Mouse (Mus musculus): ENCODE results near the gene Psma6.

The Psma6 gene

DNA sequence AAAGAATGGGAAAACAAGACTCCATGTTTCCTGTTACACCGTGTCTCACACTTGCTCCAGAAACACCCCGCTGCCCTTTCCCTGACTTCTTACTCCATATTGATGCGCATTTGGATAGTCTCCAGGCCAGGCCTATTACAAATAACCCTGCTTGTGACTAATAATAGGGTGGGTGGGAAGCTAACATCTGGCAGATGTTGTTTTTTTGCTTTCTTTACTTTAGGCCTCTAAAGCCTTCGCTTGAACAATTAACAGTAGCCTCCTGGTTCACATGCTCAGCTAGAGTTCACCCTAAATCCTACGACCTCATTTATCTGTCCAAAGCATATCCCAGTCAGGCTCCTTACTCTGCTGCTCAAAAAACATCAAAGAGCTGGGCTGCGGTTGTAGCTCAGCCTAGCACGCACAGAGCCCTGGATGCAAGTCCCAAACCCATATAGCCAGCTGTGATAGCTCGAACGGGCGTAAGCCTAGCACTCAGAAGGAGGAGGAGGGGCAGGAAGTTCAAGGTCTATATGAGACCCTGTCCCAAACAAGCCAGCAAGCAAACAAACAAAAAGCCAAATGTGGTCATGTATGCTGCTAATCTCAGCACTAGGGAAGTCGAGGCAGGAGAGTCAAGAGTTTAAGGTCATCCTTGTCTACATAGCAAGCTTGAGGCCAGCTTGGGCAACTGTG, 3.9 kb downstream of the Psma6 start:
- no peak for TF ChIP-seq GATA4 (IDR thresholded peaks at IDR 0.05; ENCODE audit: insufficient replicate concordance, low read length)

DNA sequence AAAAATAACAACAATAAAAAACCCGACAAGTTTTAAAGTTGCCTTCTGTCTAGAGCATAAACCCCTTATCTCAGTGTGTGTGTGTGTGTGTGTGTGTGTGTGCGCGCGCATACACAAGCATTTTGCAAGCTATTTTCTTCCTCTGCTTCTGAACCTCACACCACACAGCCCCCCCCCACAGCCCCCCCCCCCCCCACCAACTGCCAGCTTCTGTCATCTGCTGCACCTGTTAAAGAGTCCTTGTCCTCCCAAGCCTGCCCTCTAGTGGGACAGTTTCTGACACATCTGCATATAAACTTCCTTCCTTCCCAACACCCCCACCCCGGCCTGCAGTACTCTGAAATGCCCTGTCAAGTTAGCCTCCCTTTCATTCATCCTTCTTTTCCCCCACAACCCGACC, 4.5 kb downstream of the Psma6 start:
- TF ChIP-seq GATA4 (IDR thresholded peaks at IDR 0.05; ENCODE audit: insufficient replicate concordance, low read length): no peak

DNA sequence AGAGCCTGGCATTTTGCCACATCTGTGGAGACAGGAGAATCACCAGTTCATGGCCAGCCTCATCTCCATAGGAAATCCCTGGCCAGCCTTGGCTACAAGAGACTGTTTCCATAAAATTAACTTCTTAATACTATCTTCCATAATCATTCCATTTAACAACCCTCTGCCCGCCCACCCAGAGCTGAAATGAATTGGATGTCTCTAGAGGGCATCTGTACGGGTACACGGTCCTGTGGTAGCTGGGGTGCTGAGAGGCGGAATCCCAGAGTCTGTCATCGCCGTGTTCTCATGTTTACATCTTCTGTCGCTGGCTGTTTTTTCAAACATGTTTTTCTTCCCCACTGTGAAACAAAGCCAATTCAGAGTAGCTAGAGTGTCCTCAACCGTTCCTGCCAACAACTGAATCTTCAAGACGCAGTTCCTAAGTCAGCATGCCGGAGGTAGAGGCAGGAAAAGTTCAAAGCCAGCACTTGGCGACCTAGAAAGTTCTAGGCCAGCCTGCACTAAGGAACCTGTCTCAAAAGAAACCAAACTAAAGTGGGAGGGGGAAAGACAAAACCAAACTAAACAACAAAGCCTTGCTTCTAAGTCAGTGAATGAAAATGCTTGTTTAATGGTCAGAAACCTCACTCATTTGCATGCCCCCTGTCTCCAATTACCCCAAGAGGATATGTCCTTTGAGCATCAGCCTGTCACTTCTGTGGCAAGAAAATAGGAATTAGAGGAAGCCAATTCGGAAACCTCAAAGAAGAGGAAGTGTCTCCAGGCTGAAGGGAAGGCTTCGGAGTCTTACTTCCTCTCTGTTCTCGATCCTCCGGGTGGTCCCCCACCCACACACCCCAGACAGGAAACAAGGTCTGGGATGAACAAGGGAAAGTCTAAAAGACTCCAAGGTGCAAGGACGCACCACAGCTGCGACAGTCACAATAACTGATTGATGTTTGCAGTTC, 5.4 kb downstream of the Psma6 start:
- TF ChIP-seq GATA4 (IDR thresholded peaks at IDR 0.05; ENCODE audit: insufficient replicate concordance, low read length): no peak

GRCm38 (mm10) chr12:55392120-55392519, 8.1 kb downstream of the Psma6 start:
- no peak for TF ChIP-seq GATA4 (IDR thresholded peaks at IDR 0.05; ENCODE audit: insufficient replicate concordance, low read length)

DNA sequence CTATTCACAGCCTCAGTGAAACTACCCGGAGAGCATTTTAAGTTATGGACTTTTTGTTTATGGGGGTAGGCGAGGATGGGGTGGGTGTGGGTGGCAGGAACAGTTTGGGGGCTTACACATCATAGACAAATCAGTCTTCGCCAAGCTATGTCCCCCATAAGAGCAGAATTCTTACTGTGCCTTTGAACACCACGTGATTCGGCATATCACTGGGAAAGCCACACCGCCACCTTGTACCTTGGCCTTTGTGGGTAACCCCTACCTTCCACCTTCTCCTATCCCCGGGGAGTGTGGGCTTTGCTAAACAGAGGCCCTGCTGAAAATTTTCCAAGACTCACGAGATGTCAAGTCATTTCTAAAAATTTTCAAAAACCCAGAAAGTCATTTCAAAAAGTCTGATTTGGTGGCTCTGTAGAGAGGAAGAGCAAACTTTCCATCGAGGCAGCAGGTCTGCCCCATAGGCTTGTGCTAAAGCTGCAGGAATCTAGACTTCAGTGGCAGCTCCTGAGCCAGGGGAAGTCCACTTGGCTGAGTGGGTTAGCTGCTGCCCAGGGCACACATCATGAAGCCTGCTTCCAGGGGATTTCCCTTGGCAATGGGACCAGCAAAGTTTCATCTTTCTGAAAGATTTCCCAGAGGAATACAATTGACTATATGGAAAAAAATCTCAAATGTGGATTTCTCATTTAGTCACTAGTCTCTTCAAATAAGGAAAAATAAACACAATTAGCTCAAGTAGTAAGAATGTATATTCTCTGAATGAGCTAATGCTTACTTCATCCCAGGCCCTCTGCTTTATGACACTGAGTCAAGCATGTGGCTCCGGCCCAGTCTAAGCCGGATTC, 8.9 kb downstream of the Psma6 start:
- no peak for TF ChIP-seq GATA4 (IDR thresholded peaks at IDR 0.05; ENCODE audit: insufficient replicate concordance, low read length)

GRCm38 (mm10) chr12:55396536-55396935, 12.5 kb downstream of the Psma6 start:
- no peak for TF ChIP-seq GATA4 (IDR thresholded peaks at IDR 0.05; ENCODE audit: insufficient replicate concordance, low read length)

DNA sequence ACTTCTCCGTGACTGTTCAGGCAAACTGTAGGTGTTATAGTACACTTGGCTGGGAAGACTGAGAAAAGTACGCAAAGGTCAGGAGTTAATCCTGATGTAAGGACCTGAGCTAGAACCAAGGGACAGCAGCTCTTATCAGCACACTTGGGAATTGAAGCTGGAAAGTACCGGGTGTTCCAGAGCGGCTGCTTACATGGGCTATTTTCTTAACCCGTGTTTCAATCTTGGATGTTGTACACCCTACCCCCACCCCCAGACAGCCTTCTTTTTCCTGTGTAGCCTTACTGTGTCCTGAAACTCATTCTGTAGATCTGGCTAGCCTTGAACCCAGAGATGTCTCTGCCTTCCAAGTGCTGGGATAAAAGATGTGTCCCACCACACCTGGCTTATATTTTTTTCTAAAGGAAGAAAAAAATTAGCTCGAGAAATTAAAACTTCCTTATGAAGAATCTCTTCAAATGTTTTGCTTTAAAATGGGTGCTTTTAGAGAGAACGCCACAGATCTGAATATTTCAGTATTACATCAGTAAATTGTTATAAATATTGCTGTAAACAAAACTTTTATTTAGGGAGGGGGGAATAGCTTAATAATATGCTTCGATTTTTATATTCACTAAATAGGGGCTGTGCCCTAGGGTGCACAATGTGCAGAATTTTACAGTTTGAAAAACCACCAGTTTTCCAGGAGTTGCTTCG, 13.7 kb downstream of the Psma6 start:
- TF ChIP-seq GATA4 (IDR thresholded peaks at IDR 0.05; ENCODE audit: insufficient replicate concordance, low read length): no peak

DNA sequence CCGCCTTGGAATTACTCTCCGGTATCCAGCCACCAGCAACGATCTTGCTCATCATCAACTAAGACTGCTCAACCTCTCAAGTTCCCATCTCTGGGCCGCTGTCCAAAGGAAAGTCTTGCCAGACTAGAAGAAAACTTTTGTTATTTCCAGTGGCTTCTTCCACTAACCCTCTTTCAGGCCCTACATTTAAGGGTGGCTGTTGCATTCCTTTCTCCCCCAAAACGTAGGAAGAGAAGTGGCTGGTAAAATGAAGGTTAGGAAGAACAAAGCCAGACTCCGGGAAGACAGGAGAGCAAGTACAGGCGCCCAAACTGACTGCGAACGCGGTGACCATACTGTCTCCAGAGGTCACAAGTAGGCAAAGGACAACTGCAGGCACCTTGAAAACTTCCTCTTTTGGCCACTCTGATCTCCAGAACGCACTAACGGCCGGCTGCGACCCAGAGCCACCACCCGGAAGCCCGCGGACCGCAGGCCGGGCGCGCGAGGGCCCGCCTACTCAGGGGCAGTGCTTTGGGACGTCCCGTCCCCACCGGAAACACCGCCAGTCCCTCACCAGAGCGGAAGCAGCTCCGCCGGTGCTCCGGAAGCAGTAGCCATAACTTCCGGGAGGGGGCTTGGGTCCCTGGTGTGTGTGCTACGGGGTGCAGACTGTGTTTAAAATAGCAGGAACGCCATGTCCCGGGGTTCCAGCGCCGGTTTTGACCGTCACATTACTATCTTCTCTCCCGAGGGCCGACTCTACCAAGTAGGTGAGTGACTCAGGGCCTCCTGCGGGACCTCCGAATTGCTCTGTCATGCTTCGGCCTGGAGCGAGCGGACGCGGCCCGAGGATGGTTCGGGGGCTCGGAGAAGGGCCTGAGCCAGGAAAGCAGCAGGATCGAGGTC, 14.5 kb downstream of the Psma6 start:
- peak; percentile 44; the same call in 1 of the 2 replicates for TF ChIP-seq GATA4 (IDR thresholded peaks at IDR 0.05; ENCODE audit: insufficient replicate concordance, low read length)

DNA sequence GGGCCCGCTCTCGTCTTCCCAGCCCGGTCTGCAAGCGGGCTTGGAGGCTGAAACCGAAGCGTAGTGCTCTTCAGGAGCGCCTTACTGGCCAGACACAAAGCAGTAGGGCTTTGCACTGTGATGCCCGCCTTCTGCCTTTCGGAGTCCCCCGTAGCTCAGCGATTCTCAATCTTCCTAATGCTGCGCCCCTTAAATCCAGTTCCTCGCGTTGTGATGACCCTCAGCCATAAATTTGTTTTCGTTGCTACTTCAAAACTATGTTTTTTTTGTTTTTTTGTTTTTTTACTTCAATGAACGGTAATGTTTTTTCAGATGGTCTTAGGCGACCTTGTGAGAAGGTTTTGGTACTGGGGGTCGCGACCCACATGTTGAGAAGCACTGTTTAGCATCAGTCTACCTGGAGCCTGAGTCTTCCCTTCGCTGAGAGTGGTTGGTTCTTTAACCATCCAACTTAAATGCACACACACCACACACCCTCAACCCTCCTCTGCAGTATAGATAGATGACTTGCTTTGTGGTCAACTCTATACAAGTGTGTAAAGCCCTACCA, 15.2 kb downstream of the Psma6 start:
- TF ChIP-seq GATA4 (IDR thresholded peaks at IDR 0.05; ENCODE audit: insufficient replicate concordance, low read length): no peak

DNA sequence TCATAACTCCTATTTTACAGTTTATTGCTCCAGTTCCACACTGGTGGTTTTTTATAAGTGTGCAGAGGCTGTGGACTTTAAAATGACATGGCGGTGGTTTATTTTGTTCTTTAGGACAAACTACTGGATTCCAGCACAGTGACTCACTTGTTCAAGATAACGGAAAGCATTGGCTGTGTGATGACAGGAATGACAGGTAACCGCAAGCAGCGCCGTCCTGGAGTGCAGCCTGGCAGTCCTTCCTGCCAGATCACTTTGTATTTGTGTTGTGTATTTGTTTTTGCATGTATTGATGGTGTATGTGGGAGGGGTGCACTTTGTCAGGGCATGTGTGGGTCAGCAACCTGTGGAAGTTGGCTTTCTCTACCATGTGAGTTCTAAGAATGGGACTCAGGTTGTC, 23.9 kb downstream of the Psma6 start:
- TF ChIP-seq GATA4 (IDR thresholded peaks at IDR 0.05; ENCODE audit: insufficient replicate concordance, low read length): no peak

DNA sequence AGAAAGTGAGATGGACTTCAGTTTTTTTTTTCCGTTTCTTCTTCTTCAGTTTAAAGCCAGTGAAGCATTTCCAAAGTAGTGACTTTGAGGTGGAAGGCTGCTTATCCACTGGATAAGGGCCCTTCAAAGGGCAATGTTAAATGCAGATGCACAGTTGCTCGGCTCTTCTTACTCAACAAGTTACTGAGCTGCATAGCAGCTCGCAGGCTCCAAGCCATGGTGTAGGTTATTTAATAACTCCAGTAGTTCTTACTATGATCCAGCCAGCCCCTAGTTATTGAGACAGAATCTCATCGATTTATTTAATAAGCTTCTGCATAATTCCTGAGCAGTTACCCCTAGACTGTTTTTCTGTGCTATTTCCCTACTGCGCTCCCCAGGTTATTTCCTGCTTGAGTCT, 31.2 kb downstream of the Psma6 start:
- TF ChIP-seq GATA4 (IDR thresholded peaks at IDR 0.05; ENCODE audit: insufficient replicate concordance, low read length): no peak

DNA sequence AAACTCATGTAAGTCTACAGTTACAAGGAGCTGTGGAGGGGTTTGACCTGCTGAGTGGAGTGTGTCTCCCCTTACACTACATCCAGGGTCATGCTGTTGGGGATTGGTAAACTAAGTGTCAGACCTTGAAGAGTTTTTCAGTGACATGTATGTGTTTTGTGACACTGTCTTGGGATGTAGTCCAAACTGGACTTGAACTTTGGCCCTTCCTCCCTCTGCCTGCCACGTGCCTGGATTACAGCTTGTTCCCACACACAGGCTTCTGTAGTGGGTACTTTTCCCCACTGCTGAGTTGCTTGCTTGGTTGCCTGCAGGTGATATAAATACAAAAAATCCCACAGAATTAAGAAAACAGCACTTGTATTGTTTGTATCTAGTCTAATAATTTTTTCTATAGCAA, 31.7 kb downstream of the Psma6 start:
- TF ChIP-seq GATA4 (IDR thresholded peaks at IDR 0.05; ENCODE audit: insufficient replicate concordance, low read length): no peak

- TF ChIP-seq GATA4 (IDR thresholded peaks at IDR 0.05; ENCODE audit: insufficient replicate concordance, low read length): no peak
Measured at GRCm38 (mm10) chr12:55420220-55420619, 36.2 kb downstream of the Psma6 start.

DNA sequence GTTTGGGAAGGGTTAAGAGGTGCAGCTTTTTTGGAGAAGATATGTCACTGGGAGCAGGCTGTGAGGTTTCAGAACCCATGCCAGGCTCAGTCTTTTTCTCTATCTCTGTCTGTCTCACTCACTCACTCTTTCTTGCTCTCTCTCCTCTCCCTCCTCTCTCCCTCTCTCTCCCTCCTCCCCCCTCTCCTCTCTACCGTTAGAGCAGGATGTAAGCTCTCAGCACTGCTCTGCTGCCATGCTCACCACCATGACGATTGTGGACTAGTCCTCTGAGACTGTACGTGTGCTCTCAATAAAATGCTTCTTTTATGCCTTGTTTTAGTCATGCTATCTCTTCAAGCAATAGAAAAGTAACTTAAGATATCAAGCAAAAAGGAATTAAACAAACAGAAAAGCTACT, 38.0 kb downstream of the Psma6 start:
- no peak for TF ChIP-seq GATA4 (IDR thresholded peaks at IDR 0.05; ENCODE audit: insufficient replicate concordance, low read length)

All from liver, adult (tissue).